Mouse (Mus musculus): ENCODE results near the gene Prkci.

DNA sequence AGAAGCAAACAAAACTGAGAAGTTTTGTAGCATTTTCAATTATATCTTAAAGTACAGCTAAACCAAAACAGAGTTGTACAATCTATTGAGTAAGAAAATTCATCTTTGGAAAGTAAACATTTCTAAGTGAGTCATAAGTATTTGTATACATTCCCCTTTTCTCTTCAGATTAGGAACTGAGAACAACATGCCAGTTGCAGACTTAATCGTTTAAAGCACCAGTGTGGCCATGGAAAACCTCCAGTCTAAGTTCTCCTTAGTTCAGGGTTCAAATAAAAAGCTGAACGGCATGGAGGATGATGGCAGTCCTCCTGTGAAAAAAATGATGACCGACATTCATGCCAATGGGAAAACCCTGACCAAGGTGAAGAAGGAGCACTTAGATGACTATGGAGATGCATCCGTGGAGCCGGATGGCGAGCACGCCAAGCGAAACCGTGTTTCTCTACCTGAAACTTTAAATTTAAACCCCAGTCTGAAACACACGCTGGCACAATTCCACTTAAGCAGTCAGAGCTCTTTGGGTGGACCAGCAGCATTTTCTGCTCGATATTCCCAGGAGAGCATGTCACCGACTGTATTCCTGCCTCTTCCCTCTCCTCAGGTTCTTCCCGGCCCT is 101.7 kb downstream of the Prkci start:
- TF ChIP-seq CTCF (IDR thresholded peaks at IDR 0.05; ENCODE audit: insufficient read depth, low read length), result no peak
- no peak for TF ChIP-seq POLR2A (IDR thresholded peaks at IDR 0.05; ENCODE audit: borderline replicate concordance, extremely low read depth, low read depth, low read length)
